Mouse (Mus musculus) liver, embryonic 11.5 days (tissue): ENCODE data around the gene Arpc1b. TPM values are rescaled to one million over a fixed set of nuclear protein-coding genes. Genes with fewer than 3 reads are reported as not detected.
"Not testable (repeated sequence)": the region's sequence is repeated elsewhere in the genome, so short reads cannot be mapped to it uniquely, and the experiment has no call there.

Experiments
- ATAC-seq: fragments of 200-750 bp; cut with Nextera tagmentation; replicated peaks from 2 replicates; pipeline ENCODE4 v1.8.0; 2017; ENCODE audit warnings: moderate number of reproducible peaks, mild to moderate bottlenecking, moderate TSS enrichment, moderate library complexity; ENCODE audit not compliant: low FRiP score
- DNase-seq: peaks from one replicate; pipeline ENCODE4 v3.0.0-alpha.2; 2017; ENCODE audit warnings: low spot score
- H3K27ac ChIP-seq: fragments of 300-500 bp; sonication (generic); 2 replicates; pipeline ENCODE4 v1.5.1; 2014; ENCODE audit warnings: mild to moderate bottlenecking, low read depth, low read length, control low read depth
- H3K27me3 ChIP-seq: fragments of 300-500 bp; sonication (generic); replicated peaks from 2 replicates; pipeline ENCODE4 v1.6.1; 2014; ENCODE audit warnings: low read length, mixed read lengths; ENCODE audit not compliant: control insufficient read depth, insufficient read depth
- H3K36me3 ChIP-seq: fragments of 300-500 bp; sonication (generic); 2 replicates; pipeline ENCODE4 v1.6.1; 2014; ENCODE audit warnings: mild to moderate bottlenecking, low read length, moderate library complexity, mixed read lengths; ENCODE audit not compliant: control insufficient read depth, insufficient read depth
- H3K4me1 ChIP-seq: fragments of 300-500 bp; sonication (generic); replicated peaks from 2 replicates; pipeline ENCODE4 v1.6.1; 2014; ENCODE audit warnings: low read length, mixed read lengths; ENCODE audit not compliant: control insufficient read depth, insufficient read depth
- H3K4me2 ChIP-seq: fragments of 300-500 bp; sonication (generic); 2 replicates; pipeline ENCODE4 v1.6.1; 2014; ENCODE audit warnings: mild to moderate bottlenecking, control low read depth, moderate library complexity
- H3K4me3 ChIP-seq: fragments of 300-500 bp; sonication (generic); 2 replicates; pipeline ENCODE4 v1.5.1; 2014; ENCODE audit warnings: low read depth, low read length, control low read depth
- H3K9ac ChIP-seq: fragments of 300-500 bp; sonication (generic); 2 replicates; pipeline ENCODE4 v1.6.1; 2014; ENCODE audit warnings: low read depth, low read length, control low read depth
- H3K9me3 ChIP-seq: fragments of 300-500 bp; sonication (generic); 2 replicates; pipeline ENCODE4 v1.6.1; 2016; ENCODE audit warnings: low read length, inconsistent platforms, mixed read lengths; ENCODE audit not compliant: control insufficient read depth
- WGBS: fragments of 180-500 bp; shearing (Covaris S2); extraction: QIAGEN DNeasy Blood & Tissue Kit; methylation state at CpG from one replicate; pipeline ENCODE4 v1.1.7; 2014; 5-methylcytosine and 5-hydroxymethylcytosine counted together
- polyA plus RNA-seq: library from polyadenylated mRNA; unstranded; fragments of >200 nt; fragmentation: Nextera tagmentation; extraction: Ambion mirVana; gene quantifications from 2 replicates; pipeline ENCODE4 v1.2.1, GENCODE M21; 2014

Gene Arpc1b
- polyA plus RNA-seq, 1 experiment from 2014 or later = 209 TPM

- no peak for DNase-seq
- H3K27me3 ChIP-seq = no peaks in the 10 kb centered on the region
- H3K4me1 ChIP-seq = peaks cover 16% of the 10 kb centered on the region
- ATAC-seq = 0 out of 2 replicates have a peak, but pooled peaks have one; percentile 24
- H3K4me3 ChIP-seq = peak overlapping the region; percentile 12; the same call in 1 of the 2 replicates
- 43% methylated on average over 10 of the region's 10 CpGs for WGBS
- peak overlapping the region; percentile 68; the same call in 1 of the 2 replicates for H3K27ac ChIP-seq
- no peaks in the 10 kb centered on the region for H3K9me3 ChIP-seq
- peak overlapping the region; percentile 95 for H3K4me2 ChIP-seq
- H3K9ac ChIP-seq = no peak overlapping the region
- peaks cover 5% of the 10 kb centered on the region; the same call in 1 of the 2 replicates for H3K36me3 ChIP-seq
Measured at GRCm38 (mm10) chr5:145116916-145117315, 2.9 kb downstream of the Arpc1b start.

- ATAC-seq = no peak
- Histone ChIP-seq H3K27ac (no peak overlapping the region), H3K4me1 (peaks cover 16% of the 10 kb centered on the region), H3K9me3 (no peaks in the 10 kb centered on the region), H3K27me3 (no peaks in the 10 kb centered on the region), H3K4me2 (no peak overlapping the region), H3K9ac (no peak overlapping the region), H3K4me3 (no peak overlapping the region), H3K36me3 (peaks cover 8% of the 10 kb centered on the region; the same call in 1 of the 2 replicates)
- WGBS = 70% methylated on average over 6 of the region's 6 CpGs
- DNase-seq = no peak
Measured at GRCm38 (mm10) chr5:145118005-145118404, 4.0 kb downstream of the Arpc1b start.

GRCm38 (mm10) chr5:145118461-145118860 is 4.4 kb downstream of the Arpc1b start:
- Histone ChIP-seq H3K27me3 (no peaks in the 10 kb centered on the region), H3K4me3 (no peak overlapping the region), H3K4me2 (no peak overlapping the region), H3K27ac (no peak overlapping the region), H3K9me3 (no peaks in the 10 kb centered on the region), H3K4me1 (peaks cover 15% of the 10 kb centered on the region), H3K36me3 (peaks cover 8% of the 10 kb centered on the region; the same call in 1 of the 2 replicates), H3K9ac (no peak overlapping the region)
- WGBS = 86% methylated on average over 5 of the region's 5 CpGs
- ATAC-seq (no peak), DNase-seq (no peak)

- Histone ChIP-seq H3K9ac (no peak overlapping the region), H3K27me3 (no peaks in the 10 kb centered on the region), H3K9me3 (no peaks in the 10 kb centered on the region), H3K4me3 (no peak overlapping the region), H3K36me3 (peaks cover 13% of the 10 kb centered on the region; the same call in 1 of the 2 replicates), H3K27ac (no peak overlapping the region), H3K4me2 (no peak overlapping the region), H3K4me1 (peaks cover 12% of the 10 kb centered on the region)
- no peak for ATAC-seq
- DNase-seq = no peak
- WGBS = 81% methylated on average over 2 of the region's 2 CpGs
Measured at GRCm38 (mm10) chr5:145119385-145119784, 5.4 kb downstream of the Arpc1b start.

- DNase-seq (no peak), ATAC-seq (no peak)
- Histone ChIP-seq H3K4me2 (no peak overlapping the region), H3K4me1 (peaks cover 8% of the 10 kb centered on the region; the same call in 1 of the 2 replicates), H3K9ac (no peak overlapping the region), H3K4me3 (no peak overlapping the region), H3K27ac (no peak overlapping the region), H3K36me3 (peaks cover 22% of the 10 kb centered on the region), H3K9me3 (no peaks in the 10 kb centered on the region), H3K27me3 (no peaks in the 10 kb centered on the region)
- 76% methylated on average over 7 of the region's 7 CpGs for WGBS
Measured at GRCm38 (mm10) chr5:145120921-145121320, 6.9 kb downstream of the Arpc1b start.

GRCm38 (mm10) chr5:145123396-145123795 is 9.4 kb downstream of the Arpc1b start:
- 0 out of 2 replicates have a peak, but pooled peaks cover 2% of the 10 kb centered on the region for H3K4me1 ChIP-seq
- DNase-seq = no peak
- no peak overlapping the region for H3K27ac ChIP-seq
- 91% methylated on average over 19 of the region's 19 CpGs for WGBS
- no peaks in the 10 kb centered on the region for H3K27me3 ChIP-seq
- H3K4me3 ChIP-seq = no peak overlapping the region
- no peaks in the 10 kb centered on the region for H3K9me3 ChIP-seq
- H3K4me2 ChIP-seq = no peak overlapping the region
- no peak overlapping the region for H3K9ac ChIP-seq
- ATAC-seq = no peak; the same call in 1 of the 2 replicates
- H3K36me3 ChIP-seq = peaks cover 36% of the 10 kb centered on the region

- no peaks in the 10 kb centered on the region for H3K27me3 ChIP-seq
- ATAC-seq (no peak), DNase-seq (no peak)
- no peak overlapping the region for H3K27ac ChIP-seq
- no peak overlapping the region for H3K4me3 ChIP-seq
- peaks cover 59% of the 10 kb centered on the region for H3K36me3 ChIP-seq
- no peak overlapping the region for H3K4me2 ChIP-seq
- H3K9ac ChIP-seq = no peak overlapping the region
- H3K9me3 ChIP-seq = no peaks in the 10 kb centered on the region
- 93% methylated on average over 9 of the region's 9 CpGs for WGBS
- no peaks in the 10 kb centered on the region for H3K4me1 ChIP-seq
Measured at GRCm38 (mm10) chr5:145126580-145126979, 12.6 kb downstream of the Arpc1b start.

- no peaks in the 10 kb centered on the region for H3K27me3 ChIP-seq
- no peak overlapping the region for H3K27ac ChIP-seq
- H3K9ac ChIP-seq = no peak overlapping the region
- H3K36me3 ChIP-seq = peaks cover 71% of the 10 kb centered on the region
- no peak overlapping the region for H3K4me2 ChIP-seq
- no peak overlapping the region for H3K4me3 ChIP-seq
- no peak for DNase-seq
- no peaks in the 10 kb centered on the region for H3K9me3 ChIP-seq
- no peak for ATAC-seq
- 87% methylated on average over 4 of the region's 4 CpGs for WGBS
- no peaks in the 10 kb centered on the region for H3K4me1 ChIP-seq
Measured at GRCm38 (mm10) chr5:145129124-145129523, 15.1 kb downstream of the Arpc1b start.

- not testable (repeated sequence) for H3K9me3 ChIP-seq, H3K27me3 ChIP-seq, H3K27ac ChIP-seq, H3K4me2 ChIP-seq, ATAC-seq, DNase-seq, H3K9ac ChIP-seq, H3K4me1 ChIP-seq, H3K4me3 ChIP-seq
- 92% methylated on average over 6 of the region's 6 CpGs for WGBS
- H3K36me3 ChIP-seq = peaks cover 73% of the 10 kb centered on the region
Measured at GRCm38 (mm10) chr5:145129773-145130172, 15.8 kb downstream of the Arpc1b start.
